Mouse (Mus musculus) olfactory bulb, adult 2 months (tissue): ENCODE results near the gene P4ha2.

Experiments used
- CTCF ChIP-seq: fragments of 200-500 bp; IDR thresholded peaks from 2 replicates; pipeline ENCODE4 v1.5.1; 2012; ENCODE audit warnings: low read depth, mild to moderate bottlenecking, low read length, moderate library complexity; ENCODE audit not compliant: insufficient read depth
- POLR2A ChIP-seq: fragments of 200-500 bp; IDR thresholded peaks from 2 replicates; pipeline ENCODE4 v1.6.1; 2012; ENCODE audit warnings: mild to moderate bottlenecking, low read depth, low read length, moderate library complexity; ENCODE audit not compliant: insufficient read depth

DNA sequence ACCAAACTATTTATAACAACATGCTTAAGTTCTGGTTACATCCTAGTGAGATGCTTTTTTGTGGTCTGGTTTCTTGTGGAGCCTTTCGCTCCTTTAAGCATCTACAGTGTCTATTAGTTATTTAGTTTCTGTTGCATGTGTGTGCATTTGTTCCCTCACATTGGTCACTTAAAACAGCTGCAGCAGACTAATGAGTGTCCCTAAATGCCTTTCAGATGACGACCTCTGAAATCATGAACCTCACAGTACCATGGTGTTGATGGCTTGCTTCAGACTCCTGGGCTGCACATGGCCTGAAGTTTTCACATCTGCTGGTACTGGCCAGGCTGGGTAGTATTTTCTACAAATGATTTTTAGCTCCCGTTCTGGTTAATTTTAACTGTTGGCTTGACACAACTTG lies 53.1 kb downstream of the P4ha2 start:
- no peak for TF ChIP-seq CTCF
- no peak for TF ChIP-seq POLR2A
